Mouse (Mus musculus) thymus, adult 2 months (tissue): ENCODE data around the gene Ncf2.

Source experiments
- CTCF ChIP-seq: fragments of 200-500 bp; IDR thresholded peaks from 2 replicates; pipeline ENCODE4 v1.5.1; 2012; ENCODE audit warnings: mild to moderate bottlenecking, control low read depth, low read length, moderate library complexity, borderline replicate concordance; ENCODE audit not compliant: control insufficient read depth, poor library complexity, insufficient read depth; ENCODE audit errors: extremely low read depth
- POLR2A ChIP-seq: fragments of 200-500 bp; IDR thresholded peaks from 2 replicates; pipeline ENCODE4 v1.6.1; 2012; ENCODE audit warnings: mild to moderate bottlenecking, low read length, control low read depth, moderate library complexity; ENCODE audit not compliant: control insufficient read depth, poor library complexity, insufficient read depth; ENCODE audit errors: extremely low read depth

- TF ChIP-seq CTCF (no peak), POLR2A (no peak)
These were observed 711 bp downstream of the Ncf2 start for GRCm38 (mm10) chr1:152800633-152801176.
